ENCODE assay signal across 24 mouse cellular contexts in the genomic region with DNA sequence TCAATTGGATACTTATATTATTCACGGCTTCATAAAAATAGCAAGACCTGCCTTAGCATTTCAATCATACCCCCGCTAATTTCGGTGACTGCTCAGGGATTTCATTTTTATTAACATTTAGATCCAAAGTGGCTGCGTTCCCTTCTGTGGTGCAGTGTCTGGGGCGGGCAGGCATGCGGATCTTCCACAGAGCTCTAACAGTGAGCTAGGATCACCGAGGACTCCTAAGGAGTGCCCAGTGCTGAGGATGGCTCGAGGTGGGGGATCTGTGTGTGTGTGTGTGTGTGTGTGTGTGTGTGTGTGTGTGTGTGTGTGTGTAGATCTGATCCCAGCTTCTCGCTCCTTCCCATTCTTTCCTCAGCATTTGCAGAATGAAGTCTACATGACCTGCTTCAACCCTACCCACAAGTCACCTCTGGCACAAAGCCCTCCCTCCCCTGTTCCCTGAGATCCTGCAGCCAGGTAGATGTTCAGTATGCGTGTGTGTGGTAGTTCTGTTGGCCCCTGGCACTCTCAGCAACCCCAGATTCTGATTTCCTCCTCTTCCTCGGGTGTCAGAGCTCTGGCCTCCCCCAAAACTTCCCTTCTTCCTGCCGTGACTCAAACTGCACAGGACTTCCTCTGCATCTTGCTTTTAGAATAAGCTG.
DNase-seq lines count a peak whose midpoint lies in the region; ATAC-seq and TF ChIP-seq lines count a peak whose summit lies in the region.
"Had no signal": no experiment of that assay in that cellular context is flagged by ENCODE, and none has a peak within 500 bp of the region (broad histone marks: within the 10 kb centered on the region; RNA-seq: fewer than 3 reads in every experiment).

No protein-coding gene starts in this region.

- H3K9ac ChIP-seq in hindbrain, embryonic 11.5 days (ENCODE audit: low read depth, low read length): no peak overlapping the region
- H3K9ac ChIP-seq in hindbrain, postnatal 0 days (replicated peaks; ENCODE audit: low read length): no peak overlapping the region
- no peak overlapping the region for H3K9ac ChIP-seq in neural tube, embryonic 14.5 days (replicated peaks; ENCODE audit: low read depth, low read length)
- H3K9ac ChIP-seq: embryonic facial prominence, embryonic 12.5 days; forebrain, postnatal 0 days; kidney, embryonic 15.5 days; limb, embryonic 15.5 days; liver, embryonic 15.5 days; stomach, embryonic 15.5 days had no signal

- H3K36me3 ChIP-seq in hindbrain, embryonic 11.5 days (ENCODE audit: control insufficient read depth, insufficient read depth, low read length): no peaks in the 10 kb centered on the region
- H3K36me3 ChIP-seq in hindbrain, postnatal 0 days (ENCODE audit: insufficient read depth, low read length): no peaks in the 10 kb centered on the region
- no peaks in the 10 kb centered on the region for H3K36me3 ChIP-seq in limb, embryonic 10.5 days
- H3K36me3 ChIP-seq in neural tube, embryonic 14.5 days (ENCODE audit: control insufficient read depth, insufficient read depth, low read length): no peaks in the 10 kb centered on the region
- H3K36me3 ChIP-seq: embryonic facial prominence, embryonic 12.5 days; kidney, embryonic 15.5 days; limb, embryonic 15.5 days; liver, embryonic 15.5 days; stomach, embryonic 15.5 days had no signal

- H3K9me3 ChIP-seq in hindbrain, embryonic 11.5 days (ENCODE audit: control insufficient read depth, low read length): no peaks in the 10 kb centered on the region
- H3K9me3 ChIP-seq in hindbrain, postnatal 0 days (ENCODE audit: low read length): no peaks in the 10 kb centered on the region
- H3K9me3 ChIP-seq in limb, embryonic 10.5 days (replicated peaks): no peaks in the 10 kb centered on the region
- no peaks in the 10 kb centered on the region for H3K9me3 ChIP-seq in neural tube, embryonic 14.5 days (ENCODE audit: control insufficient read depth, low read length)
- H3K9me3 ChIP-seq: embryonic facial prominence, embryonic 12.5 days; kidney, embryonic 15.5 days; limb, embryonic 15.5 days; stomach, embryonic 15.5 days had no signal

- no peak overlapping the region for H3K4me3 ChIP-seq in hindbrain, embryonic 11.5 days (ENCODE audit: low read depth, low read length)
- no peak overlapping the region for H3K4me3 ChIP-seq in hindbrain, postnatal 0 days (ENCODE audit: low read length)
- H3K4me3 ChIP-seq in limb, embryonic 10.5 days: no peak overlapping the region
- H3K4me3 ChIP-seq in neural tube, embryonic 14.5 days (ENCODE audit: low read depth, low read length): no peak overlapping the region
- no peak overlapping the region for H3K4me3 ChIP-seq in gastrocnemius, adult 2 months
- H3K4me3 ChIP-seq: embryonic facial prominence, embryonic 12.5 days; kidney, embryonic 15.5 days; left cerebral cortex, adult 2 months; limb, embryonic 15.5 days; liver, embryonic 15.5 days; stomach, embryonic 15.5 days had no signal

- 74% methylated on average over 12 of the region's 12 CpGs for WGBS in hindbrain, embryonic 11.5 days
- WGBS in hindbrain, postnatal 0 days: 53% methylated on average over 12 of the region's 12 CpGs
- 86% methylated on average over 12 of the region's 12 CpGs for WGBS in limb, embryonic 10.5 days
- WGBS in neural tube, embryonic 14.5 days: 46% methylated on average over 12 of the region's 12 CpGs

- DNase-seq in hindbrain, embryonic 11.5 days (ENCODE audit: low spot score): no peak
- DNase-seq in hindbrain, postnatal 0 days (ENCODE audit: low spot score): no peak
- DNase-seq in right cerebral cortex, adult 18-20 months: peak; percentile 16
- no peak for DNase-seq in right cerebral cortex, postnatal 4 days
- peak; percentile 28 for DNase-seq in limb, embryonic 10.5 days (ENCODE audit: low spot score)
- no peak for DNase-seq in gastrocnemius, adult 2 months
- no peak for DNase-seq in cerebellum, adult 11 months
- DNase-seq: cerebellum, adult 11-12 months; cerebellum, postnatal 14 days; forebrain, postnatal 0 days; kidney, adult 11 months; kidney, postnatal 36 days; thymus, adult 2 months; thymus, postnatal 4 days had no signal

- no peaks in the 10 kb centered on the region; the same call in 1 of the 2 replicates for H3K4me1 ChIP-seq in hindbrain, embryonic 11.5 days (replicated peaks; ENCODE audit: control insufficient read depth, insufficient read depth, low read length)
- no peaks in the 10 kb centered on the region for H3K4me1 ChIP-seq in hindbrain, postnatal 0 days (ENCODE audit: insufficient read depth, low read length)
- peaks cover 34% of the 10 kb centered on the region for H3K4me1 ChIP-seq in limb, embryonic 10.5 days
- peaks cover 10% of the 10 kb centered on the region; the same call in 1 of the 2 replicates for H3K4me1 ChIP-seq in neural tube, embryonic 14.5 days (ENCODE audit: control insufficient read depth, insufficient read depth, low read length)
- H3K4me1 ChIP-seq: liver, embryonic 15.5 days; stomach, embryonic 15.5 days had no signal

- H3K27me3 ChIP-seq in hindbrain, embryonic 11.5 days (ENCODE audit: control insufficient read depth, insufficient read depth, low read length): no peaks in the 10 kb centered on the region
- H3K27me3 ChIP-seq in hindbrain, postnatal 0 days (ENCODE audit: insufficient read depth, low read length): no peaks in the 10 kb centered on the region
- H3K27me3 ChIP-seq in limb, embryonic 10.5 days (ENCODE audit: low read depth, poor library complexity, severe bottlenecking): peaks cover 75% of the 10 kb centered on the region
- H3K27me3 ChIP-seq in neural tube, embryonic 14.5 days (ENCODE audit: control insufficient read depth, insufficient read depth, low read length): no peaks in the 10 kb centered on the region
- H3K27me3 ChIP-seq: stomach, embryonic 15.5 days had no signal

- H3K27ac ChIP-seq in hindbrain, embryonic 11.5 days (ENCODE audit: low read depth, low read length): no peak overlapping the region
- no peak overlapping the region for H3K27ac ChIP-seq in hindbrain, postnatal 0 days
- H3K27ac ChIP-seq in limb, embryonic 10.5 days: no peak overlapping the region
- no peak overlapping the region for H3K27ac ChIP-seq in neural tube, embryonic 14.5 days (ENCODE audit: low read depth, low read length)
- H3K27ac ChIP-seq in gastrocnemius, adult 2 months: no peak overlapping the region
- H3K27ac ChIP-seq: kidney, embryonic 15.5 days; left cerebral cortex, adult 2 months; limb, embryonic 15.5 days; liver, embryonic 15.5 days; macrophage; stomach, embryonic 15.5 days had no signal

- H3K4me2 ChIP-seq in hindbrain, embryonic 11.5 days (replicated peaks; ENCODE audit: low read depth, low read length): no peak overlapping the region
- no peak overlapping the region for H3K4me2 ChIP-seq in hindbrain, postnatal 0 days (ENCODE audit: low read depth, low read length)
- H3K4me2 ChIP-seq in neural tube, embryonic 14.5 days (ENCODE audit: low read depth, low read length): peak overlapping the region; percentile 3; the same call in 1 of the 2 replicates
- H3K4me2 ChIP-seq: embryonic facial prominence, embryonic 12.5 days; heart, embryonic 11.5 days; kidney, embryonic 15.5 days; limb, embryonic 15.5 days; liver, embryonic 15.5 days; stomach, embryonic 15.5 days had no signal

- intact Hi-C loops in gastrocnemius, adult 2 months (cut with DNase I): no loop called here

- no peak for TF ChIP-seq CTCF in hindbrain, postnatal 0 days (IDR thresholded peaks at IDR 0.05; ENCODE audit: low read depth)
- no peak for TF ChIP-seq CTCF in gastrocnemius, adult 2 months (IDR thresholded peaks at IDR 0.05)

- 0 out of 2 replicates have a peak, but pooled peaks have one; percentile 50 for ATAC-seq in hindbrain, embryonic 11.5 days (ENCODE audit: low FRiP score)
- ATAC-seq in hindbrain, postnatal 0 days: no peak
- ATAC-seq in neural tube, embryonic 14.5 days (ENCODE audit: low read depth): 0 out of 2 replicates have a peak, but pooled peaks have one; percentile 65
- ATAC-seq: CD4-positive, CD25-positive, alpha-beta regulatory T cell, adult 4 months; forebrain, postnatal 0 days had no signal

Comparison
In these comparisons a context has a peak if more than half of its experiments do, and no peak if none do; other contexts are left out.
1. DNase-seq: peak in right cerebral cortex, adult 18-20 months (single experiment) and limb, embryonic 10.5 days (single experiment); none in hindbrain, embryonic 11.5 days (single experiment), hindbrain, postnatal 0 days (single experiment), right cerebral cortex, postnatal 4 days (single experiment), gastrocnemius, adult 2 months (single experiment) and cerebellum, adult 11 months (single experiment).